Mouse (Mus musculus) thymus, postnatal 36 days (tissue): Measurements from ENCODE around the gene Fgf11.

Experiments used
- DNase-seq, 2 experiments: peaks; one replicate each; pipeline ENCODE4 v3.0.0; 2022; ENCODE audit warnings: mixed read lengths in 2 of 2

The Fgf11 gene

GRCm38 (mm10) chr11:69815155-69815554 is 13.5 kb upstream of the Fgf11 start, which contains the start of gene Gm39566:
Gene Gm39566, minus strand, starts transcription at chr11:69815298.
- no peak for DNase-seq

GRCm38 (mm10) chr11:69810280-69810679 is 8.6 kb upstream of the Fgf11 start:
- DNase-seq = no peak

- DNase-seq = no peak
Measured at GRCm38 (mm10) chr11:69807641-69808040, 6.0 kb upstream of the Fgf11 start.

GRCm38 (mm10) chr11:69806378-69806777 is 4.7 kb upstream of the Fgf11 start:
- DNase-seq = no peak

GRCm38 (mm10) chr11:69804972-69805909 is 3.6 kb upstream of the Fgf11 start, which contains the start of gene Tmem102:
Gene Tmem102, minus strand, starts transcription at chr11:69805624.
- DNase-seq = no peak

GRCm38 (mm10) chr11:69804652-69804940 is 2.9 kb upstream of the Fgf11 start:
- DNase-seq = no peak

- peak; percentile 80 to 84 for DNase-seq
Measured at GRCm38 (mm10) chr11:69803786-69804651, 2.4 kb upstream of the Fgf11 start.

GRCm38 (mm10) chr11:69803328-69803727 is 1.7 kb upstream of the Fgf11 start:
- no peak for DNase-seq

GRCm38 (mm10) chr11:69802648-69803105 is 1.0 kb upstream of the Fgf11 start:
- peak; percentile 81 to 83 for DNase-seq

- DNase-seq = no peak
Measured at GRCm38 (mm10) chr11:69800392-69801197, 1.1 kb downstream of the Fgf11 start.

- no peak for DNase-seq
Measured at GRCm38 (mm10) chr11:69800138-69800391, 1.6 kb downstream of the Fgf11 start.

GRCm38 (mm10) chr11:69799394-69800137 is 2.1 kb downstream of the Fgf11 start:
- DNase-seq = no peak

- no peak for DNase-seq
Measured at GRCm38 (mm10) chr11:69797924-69798323, 3.7 kb downstream of the Fgf11 start.

- DNase-seq = no peak
Measured at GRCm38 (mm10) chr11:69795983-69796435, 5.6 kb downstream of the Fgf11 start.

GRCm38 (mm10) chr11:69795168-69795982 is 6.3 kb downstream of the Fgf11 start, which contains the start of gene Chrnb1:
Gene Chrnb1, minus strand, starts transcription at chr11:69795943.
- DNase-seq = peak; percentile 89 to 95

GRCm38 (mm10) chr11:69793429-69793828 is 8.2 kb downstream of the Fgf11 start:
- DNase-seq = no peak

- no peak for DNase-seq
Measured at GRCm38 (mm10) chr11:69791420-69791819, 10.2 kb downstream of the Fgf11 start.

GRCm38 (mm10) chr11:69789431-69789830 is 12.2 kb downstream of the Fgf11 start:
- no peak for DNase-seq

- no peak for DNase-seq
Measured at GRCm38 (mm10) chr11:69787306-69787705, 14.4 kb downstream of the Fgf11 start.

- no peak for DNase-seq
Measured at GRCm38 (mm10) chr11:69784793-69785272, 16.8 kb downstream of the Fgf11 start.

- no peak for DNase-seq
Measured at GRCm38 (mm10) chr11:69781828-69782227, 19.8 kb downstream of the Fgf11 start.
